Mouse (Mus musculus) hindbrain, embryonic 14.5 days (tissue): ENCODE measurements around the gene Btbd9. TPM values are rescaled to one million over a fixed set of nuclear protein-coding genes. Genes with fewer than 3 reads are reported as not detected.

Experiments
- ATAC-seq: fragments of 200-750 bp; cut with Nextera tagmentation; 2 replicates; pipeline ENCODE4 v1.8.0; 2017; ENCODE audit warnings: moderate number of reproducible peaks, mild to moderate bottlenecking, moderate TSS enrichment, moderate library complexity; ENCODE audit not compliant: low FRiP score
- DNase-seq: peaks from one replicate; pipeline ENCODE4 v3.0.0-alpha.2; 2015; ENCODE audit warnings: low spot score
- H3K27ac ChIP-seq: fragments of 300-500 bp; sonication (generic); 2 replicates; pipeline ENCODE4 v1.5.1; 2014; ENCODE audit warnings: mild to moderate bottlenecking, moderate library complexity
- H3K27me3 ChIP-seq: fragments of 300-500 bp; sonication (generic); 2 replicates; pipeline ENCODE4 v1.6.1; 2014; ENCODE audit warnings: mild to moderate bottlenecking, low read length, mixed read lengths; ENCODE audit not compliant: control insufficient read depth, insufficient read depth
- H3K36me3 ChIP-seq: fragments of 300-500 bp; sonication (generic); replicated peaks from 2 replicates; pipeline ENCODE4 v1.6.1; 2014; ENCODE audit not compliant: control insufficient read depth, insufficient read depth
- H3K4me1 ChIP-seq: fragments of 300-500 bp; sonication (generic); replicated peaks from 2 replicates; pipeline ENCODE4 v1.6.1; 2014; ENCODE audit warnings: antibody characterized with exemption, low read length, mixed read lengths; ENCODE audit not compliant: control insufficient read depth, insufficient read depth
- H3K4me2 ChIP-seq: fragments of 300-500 bp; sonication (generic); replicated peaks from 2 replicates; pipeline ENCODE4 v1.6.1; 2014; ENCODE audit warnings: mild to moderate bottlenecking, moderate library complexity
- H3K4me3 ChIP-seq: fragments of 300-500 bp; sonication (generic); replicated peaks from 2 replicates; pipeline ENCODE4 v1.5.1; 2014; ENCODE audit warnings: mild to moderate bottlenecking, low read length
- H3K9ac ChIP-seq: fragments of 300-500 bp; sonication (generic); 2 replicates; pipeline ENCODE4 v1.6.1; 2014
- H3K9me3 ChIP-seq: fragments of 300-500 bp; sonication (generic); 2 replicates; pipeline ENCODE4 v1.6.1; 2016; ENCODE audit warnings: low read length; ENCODE audit not compliant: control insufficient read depth
- WGBS: fragments of 180-500 bp; shearing (Covaris S2); extraction: QIAGEN DNeasy Blood & Tissue Kit; methylation state at CpG from one replicate; pipeline ENCODE4 v1.1.7; 2014; 5-methylcytosine and 5-hydroxymethylcytosine counted together
- polyA plus RNA-seq: library from polyadenylated mRNA; unstranded; fragments of >200 nt; fragmentation: Nextera tagmentation; extraction: Ambion mirVana; gene quantifications from 2 replicates; pipeline ENCODE4 v1.2.1, GENCODE M21; 2014

Btbd9 gene
- polyA plus RNA-seq, 1 experiment from 2014 or later = 126 TPM

GRCm38 (mm10) chr17:30187154-30187553, 389.1 kb downstream of the Btbd9 start:
- ATAC-seq = no peak
- H3K9me3 ChIP-seq = no peaks in the 10 kb centered on the region
- no peak overlapping the region for H3K4me2 ChIP-seq
- no peaks in the 10 kb centered on the region for H3K27me3 ChIP-seq
- H3K36me3 ChIP-seq = no peaks in the 10 kb centered on the region
- no peak for DNase-seq
- no peak overlapping the region for H3K4me3 ChIP-seq
- WGBS = 92% methylated on average over 6 of the region's 6 CpGs
- H3K9ac ChIP-seq = no peak overlapping the region
- peaks cover 59% of the 10 kb centered on the region for H3K4me1 ChIP-seq
- peak overlapping the region; percentile 61 for H3K27ac ChIP-seq

- DNase-seq (no peak), ATAC-seq (no peak)
- 77% methylated on average over 6 of the region's 6 CpGs for WGBS
- Histone ChIP-seq H3K4me2 (no peak overlapping the region), H3K27me3 (no peaks in the 10 kb centered on the region), H3K36me3 (no peaks in the 10 kb centered on the region), H3K9ac (no peak overlapping the region), H3K9me3 (no peaks in the 10 kb centered on the region), H3K4me3 (no peak overlapping the region), H3K27ac (no peak overlapping the region), H3K4me1 (peaks cover 25% of the 10 kb centered on the region)
Measured at GRCm38 (mm10) chr17:30183561-30183960, 392.7 kb downstream of the Btbd9 start.

GRCm38 (mm10) chr17:30182063-30182462, 394.2 kb downstream of the Btbd9 start:
- DNase-seq = no peak
- Histone ChIP-seq H3K4me1 (peaks cover 21% of the 10 kb centered on the region), H3K9me3 (no peaks in the 10 kb centered on the region), H3K27ac (no peak overlapping the region), H3K4me2 (no peak overlapping the region), H3K36me3 (no peaks in the 10 kb centered on the region), H3K9ac (no peak overlapping the region), H3K27me3 (no peaks in the 10 kb centered on the region), H3K4me3 (no peak overlapping the region)
- no peak for ATAC-seq
- 92% methylated on average over 2 of the region's 2 CpGs for WGBS

- DNase-seq (no peak), ATAC-seq (no peak)
- no peaks in the 10 kb centered on the region for H3K36me3 ChIP-seq
- no peak overlapping the region for H3K9ac ChIP-seq
- no peaks in the 10 kb centered on the region for H3K27me3 ChIP-seq
- no peak overlapping the region for H3K4me3 ChIP-seq
- H3K9me3 ChIP-seq = no peaks in the 10 kb centered on the region
- peaks cover 18% of the 10 kb centered on the region; the same call in 1 of the 2 replicates for H3K4me1 ChIP-seq
- no peak overlapping the region for H3K4me2 ChIP-seq
- 88% methylated on average over 4 of the region's 4 CpGs for WGBS
- H3K27ac ChIP-seq = no peak overlapping the region
Measured at GRCm38 (mm10) chr17:30181554-30181953, 394.7 kb downstream of the Btbd9 start.

- Histone ChIP-seq H3K4me3 (no peak overlapping the region), H3K36me3 (no peaks in the 10 kb centered on the region), H3K9ac (no peak overlapping the region), H3K9me3 (no peaks in the 10 kb centered on the region), H3K27ac (no peak overlapping the region), H3K27me3 (no peaks in the 10 kb centered on the region), H3K4me2 (no peak overlapping the region), H3K4me1 (peaks cover 18% of the 10 kb centered on the region; the same call in 1 of the 2 replicates)
- ATAC-seq (no peak), DNase-seq (no peak)
- 74% methylated on average over 6 of the region's 6 CpGs for WGBS
Measured at GRCm38 (mm10) chr17:30180197-30180596, 396.1 kb downstream of the Btbd9 start.

- ATAC-seq = no peak
- H3K4me2 ChIP-seq = no peak overlapping the region
- no peak for DNase-seq
- peaks cover 13% of the 10 kb centered on the region; the same call in 1 of the 2 replicates for H3K4me1 ChIP-seq
- WGBS = 73% methylated on average over 1 of the region's 1 CpGs
- no peaks in the 10 kb centered on the region for H3K27me3 ChIP-seq
- H3K9me3 ChIP-seq = no peaks in the 10 kb centered on the region
- H3K36me3 ChIP-seq = no peaks in the 10 kb centered on the region
- H3K9ac ChIP-seq = no peak overlapping the region
- H3K27ac ChIP-seq = no peak overlapping the region
- no peak overlapping the region for H3K4me3 ChIP-seq
Measured at GRCm38 (mm10) chr17:30178402-30178801, 397.9 kb downstream of the Btbd9 start.

GRCm38 (mm10) chr17:30177435-30177834, 398.9 kb downstream of the Btbd9 start:
- WGBS = 77% methylated on average over 4 of the region's 4 CpGs
- DNase-seq (peak; percentile 68), ATAC-seq (no peak)
- Histone ChIP-seq H3K4me2 (no peak overlapping the region), H3K9ac (no peak overlapping the region), H3K4me3 (no peak overlapping the region), H3K4me1 (peaks cover 11% of the 10 kb centered on the region; the same call in 1 of the 2 replicates), H3K36me3 (no peaks in the 10 kb centered on the region), H3K27me3 (no peaks in the 10 kb centered on the region), H3K27ac (no peak overlapping the region), H3K9me3 (no peaks in the 10 kb centered on the region)

Other genes with a start within 250 kb of the Btbd9 start
- gene Dnah8, start 47.9 kb upstream of the Btbd9 start, polyA plus RNA-seq = 2.6 and 3.1 TPM in 2 replicates
- 185 and 194 TPM in 2 replicates for gene Glo1, start 50.4 kb upstream of the Btbd9 start, polyA plus RNA-seq